Mouse (Mus musculus): ENCODE measurements around the gene Csad. TPM values are rescaled to one million over a fixed set of nuclear protein-coding genes. Genes with fewer than 3 reads are reported as not detected.
"Not testable (repeated sequence)": the region's sequence is repeated elsewhere in the genome, so short reads cannot be mapped to it uniquely, and the experiment has no call there.

Gene Csad
- polyA plus RNA-seq, 1 experiment: 18.5 TPM

GRCm38 (mm10) chr15:102160415-102161060 lies 44.0 kb downstream of the Csad start:
- 69% methylated on average over 26 of the region's 27 CpGs for WGBS
- Histone ChIP-seq H3K4me1 (ENCODE audit: control insufficient read depth, insufficient read depth, low read length) (peaks cover 2% of the 10 kb centered on the region), H3K27ac (ENCODE audit: control insufficient read depth, insufficient read depth, low read depth, low read length, poor library complexity) (no peak overlapping the region), H3K4me3 (replicated peaks; ENCODE audit: control insufficient read depth, low read depth, low read length) (no peak overlapping the region)
- no peak for TF ChIP-seq POLR2A (IDR thresholded peaks at IDR 0.05; ENCODE audit: borderline replicate concordance, control insufficient read depth, low read depth, low read length)
- TF ChIP-seq CTCF (IDR thresholded peaks at IDR 0.05; ENCODE audit: control insufficient read depth, insufficient read depth, low read length): no peak

GRCm38 (mm10) chr15:102156836-102157235 lies 47.7 kb downstream of the Csad start:
- H3K4me1 ChIP-seq (ENCODE audit: control insufficient read depth, insufficient read depth, low read length): no peaks in the 10 kb centered on the region; the same call in none of the 2 replicates
- 89% methylated on average over 20 of the region's 20 CpGs for WGBS
- TF ChIP-seq POLR2A (IDR thresholded peaks at IDR 0.05; ENCODE audit: borderline replicate concordance, control insufficient read depth, low read depth, low read length) (no peak), CTCF (IDR thresholded peaks at IDR 0.05; ENCODE audit: control insufficient read depth, insufficient read depth, low read length) (no peak)
- H3K4me3 ChIP-seq (replicated peaks; ENCODE audit: control insufficient read depth, low read depth, low read length): no peak overlapping the region
- H3K27ac ChIP-seq (ENCODE audit: control insufficient read depth, insufficient read depth, low read depth, low read length, poor library complexity): no peak overlapping the region

GRCm38 (mm10) chr15:102155006-102155405 lies 49.5 kb downstream of the Csad start:
- not testable (repeated sequence) for H3K4me3 ChIP-seq (replicated peaks; ENCODE audit: control insufficient read depth, low read depth, low read length); H3K4me1 ChIP-seq (ENCODE audit: control insufficient read depth, insufficient read depth, low read length); H3K27ac ChIP-seq (ENCODE audit: control insufficient read depth, insufficient read depth, low read depth, low read length, poor library complexity)
- 92% methylated on average over 6 of the region's 6 CpGs for WGBS

GRCm38 (mm10) chr15:102152646-102153045 lies 51.9 kb downstream of the Csad start:
- Histone ChIP-seq H3K4me1 (ENCODE audit: control insufficient read depth, insufficient read depth, low read length) (peaks cover 3% of the 10 kb centered on the region; the same call in 1 of the 2 replicates), H3K27ac (ENCODE audit: control insufficient read depth, insufficient read depth, low read depth, low read length, poor library complexity) (no peak overlapping the region), H3K4me3 (replicated peaks; ENCODE audit: control insufficient read depth, low read depth, low read length) (no peak overlapping the region)
- 72% methylated on average over 4 of the region's 4 CpGs for WGBS
- no peak for TF ChIP-seq POLR2A (IDR thresholded peaks at IDR 0.05; ENCODE audit: borderline replicate concordance, control insufficient read depth, low read depth, low read length)
- TF ChIP-seq CTCF (IDR thresholded peaks at IDR 0.05; ENCODE audit: control insufficient read depth, insufficient read depth, low read length): no peak

- Histone ChIP-seq H3K27ac (ENCODE audit: control insufficient read depth, insufficient read depth, low read depth, low read length, poor library complexity) (peak within 1 kb of the TSS; percentile 80), H3K4me1 (ENCODE audit: control insufficient read depth, insufficient read depth, low read length) (peaks cover 4% of the 10 kb centered on the region; the same call in 1 of the 2 replicates), H3K4me3 (replicated peaks; ENCODE audit: control insufficient read depth, low read depth, low read length) (peak within 1 kb of the TSS; percentile 56)
- 11% methylated on average over 20 of the region's 20 CpGs for WGBS
- TF ChIP-seq CTCF (IDR thresholded peaks at IDR 0.05; ENCODE audit: control insufficient read depth, insufficient read depth, low read length) (no peak; the same call in 1 of the 2 replicates), POLR2A (IDR thresholded peaks at IDR 0.05; ENCODE audit: borderline replicate concordance, control insufficient read depth, low read depth, low read length) (no peak)
Measured at GRCm38 (mm10) chr15:102150301-102151135, 54.0 kb downstream of the Csad start, which contains the start of gene Soat2. Soat2 (plus strand) TSS chr15:102150526.

GRCm38 (mm10) chr15:102149561-102149960 lies 55.0 kb downstream of the Csad start:
- 88% methylated on average over 4 of the region's 4 CpGs for WGBS
- Histone ChIP-seq H3K4me3 (replicated peaks; ENCODE audit: control insufficient read depth, low read depth, low read length) (no peak overlapping the region), H3K4me1 (ENCODE audit: control insufficient read depth, insufficient read depth, low read length) (peaks cover 4% of the 10 kb centered on the region; the same call in 1 of the 2 replicates), H3K27ac (ENCODE audit: control insufficient read depth, insufficient read depth, low read depth, low read length, poor library complexity) (no peak overlapping the region)
- TF ChIP-seq POLR2A (IDR thresholded peaks at IDR 0.05; ENCODE audit: borderline replicate concordance, control insufficient read depth, low read depth, low read length): no peak
- TF ChIP-seq CTCF (IDR thresholded peaks at IDR 0.05; ENCODE audit: control insufficient read depth, insufficient read depth, low read length): no peak

GRCm38 (mm10) chr15:102147674-102148402 lies 56.7 kb downstream of the Csad start:
- no peak overlapping the region for H3K4me3 ChIP-seq (replicated peaks; ENCODE audit: control insufficient read depth, low read depth, low read length)
- TF ChIP-seq POLR2A (IDR thresholded peaks at IDR 0.05; ENCODE audit: borderline replicate concordance, control insufficient read depth, low read depth, low read length): no peak
- no peak for TF ChIP-seq CTCF (IDR thresholded peaks at IDR 0.05; ENCODE audit: control insufficient read depth, insufficient read depth, low read length)
- 38% methylated on average over 16 of the region's 16 CpGs for WGBS
- peaks cover 4% of the 10 kb centered on the region; the same call in 1 of the 2 replicates for H3K4me1 ChIP-seq (ENCODE audit: control insufficient read depth, insufficient read depth, low read length)
- H3K27ac ChIP-seq (ENCODE audit: control insufficient read depth, insufficient read depth, low read depth, low read length, poor library complexity): no peak overlapping the region

- H3K4me1 ChIP-seq (ENCODE audit: control insufficient read depth, insufficient read depth, low read length): peaks cover 4% of the 10 kb centered on the region; the same call in 1 of the 2 replicates
- no peak overlapping the region for H3K27ac ChIP-seq (ENCODE audit: control insufficient read depth, insufficient read depth, low read depth, low read length, poor library complexity)
- WGBS: 3% methylated on average over 1 of the region's 1 CpGs
- TF ChIP-seq CTCF (IDR thresholded peaks at IDR 0.05; ENCODE audit: control insufficient read depth, insufficient read depth, low read length) (peak; percentile 37; the same call in 1 of the 2 replicates), POLR2A (IDR thresholded peaks at IDR 0.05; ENCODE audit: borderline replicate concordance, control insufficient read depth, low read depth, low read length) (no peak)
- H3K4me3 ChIP-seq (replicated peaks; ENCODE audit: control insufficient read depth, low read depth, low read length): no peak overlapping the region
Measured at GRCm38 (mm10) chr15:102146882-102147281, 57.6 kb downstream of the Csad start.
